In genomic region chr10:68067961-68068360, GRCm38 (mm10) we compare ENCODE assay signal across 15 mouse cellular contexts.
"Had no signal": no experiment of that assay in that cellular context is flagged by ENCODE, and none has a peak within 500 bp of the region (broad histone marks: within the 10 kb centered on the region; RNA-seq: fewer than 3 reads in every experiment).

No protein-coding gene starts in this region.

- DNase-seq: cerebellum, adult 8-10 months; cerebellum, adult 9-10 months; cerebellum, adult 9-11 months; cerebellum, postnatal 10 days; cerebellum, postnatal 14 days; cerebellum, postnatal 25 days; cerebellum, postnatal 36 days; embryo, embryonic 11 days; forebrain, postnatal 0 days; gastrocnemius, adult 2 months; gastrocnemius, postnatal 10 days; gastrocnemius, postnatal 14 days; gastrocnemius, postnatal 25 days; gastrocnemius, postnatal 36 days; heart, adult 2 months had no signal
